Mouse (Mus musculus): ENCODE measurements at regions not wholly inside any gene's neighbourhood (a gene's known extent, or its start where the extent isn't known, plus 50 kb on each side); places are given as distances from the start of the nearest gene placed in this dataset.

DNA sequence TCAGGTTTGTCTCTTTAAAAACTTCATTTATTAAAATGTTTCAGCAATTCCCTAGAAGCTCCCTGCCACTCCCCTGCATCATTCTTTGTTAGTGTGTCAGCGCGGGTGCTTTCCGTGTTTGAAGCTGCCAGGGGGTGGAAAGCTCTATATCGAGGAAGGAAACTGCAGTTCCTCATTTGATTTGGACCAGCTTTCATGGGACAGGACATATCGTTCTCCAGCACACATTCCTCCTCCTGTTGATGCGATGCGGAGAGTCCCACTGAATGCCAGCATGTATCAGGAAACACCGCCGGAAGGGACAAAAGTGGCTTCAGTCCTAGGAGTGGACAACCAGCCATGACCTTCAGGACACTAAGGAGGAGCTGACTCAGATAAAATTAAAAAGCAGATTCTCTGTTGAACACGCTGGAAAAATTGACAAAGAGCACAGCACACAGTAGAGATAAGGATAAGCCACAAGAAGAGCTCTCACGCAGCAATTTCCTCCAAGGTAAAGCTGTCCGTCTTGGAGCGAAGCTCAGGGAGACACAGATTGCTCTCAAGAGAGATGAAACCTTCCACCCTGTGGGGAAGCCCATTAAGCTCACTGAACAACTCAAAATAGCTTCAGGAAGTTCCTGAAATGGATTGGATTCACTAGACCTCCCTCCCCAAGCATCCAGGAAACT is 55.3 kb upstream of the 1700017B05Rik start:
- Histone ChIP-seq H3K27ac (ENCODE audit: control insufficient read depth, low read depth, low read length) (0 out of 2 replicates have a peak overlapping the region, but pooled peaks have one; percentile 10), H3K4me1 (ENCODE audit: control insufficient read depth in 1 of 2, insufficient read depth in 2 of 2, low read length in 2 of 2) (peaks cover 0 to 13% of the 10 kb centered on the region in 2 experiments; a peak in 2 of 4 replicates), H3K9me3 (replicated peaks; ENCODE audit: insufficient read depth, low read length) (no peaks in the 10 kb centered on the region), H3K4me3 (ENCODE audit: control insufficient read depth in 1 of 2, insufficient read depth in 1 of 2, low read depth in 2 of 2, low read length in 2 of 2) (peak overlapping the region in 1 of 2 experiments; percentile 18; a peak in 1 of 4 replicates), H3K9ac (ENCODE audit: control insufficient read depth, low read depth, low read length, poor library complexity, severe bottlenecking) (no peak overlapping the region), H3K79me2 (ENCODE audit: control insufficient read depth, insufficient read depth, low read length, poor library complexity) (no peaks in the 10 kb centered on the region), H3K27me3 (ENCODE audit: control insufficient read depth in 1 of 2, insufficient read depth in 2 of 2, low read length in 2 of 2) (no peaks in the 10 kb centered on the region), H3K36me3 (ENCODE audit: control insufficient read depth in 1 of 2, insufficient read depth in 2 of 2, low read length in 2 of 2) (peaks cover 0 to 2% of the 10 kb centered on the region in 2 experiments; a peak in 2 of 4 replicates)
- DNase-seq (ENCODE audit: low read depth, low spot score) = peak; percentile 62
- TF ChIP-seq USF1 (IDR thresholded peaks at IDR 0.05; ENCODE audit: low read depth, low read length) (no peak), MYC (IDR thresholded peaks at IDR 0.05; ENCODE audit: low read depth, low read length) (no peak), POLR2AphosphoS2 (IDR thresholded peaks at IDR 0.05; ENCODE audit: low read length) (no peak), ELF1 (IDR thresholded peaks at IDR 0.05; ENCODE audit: low read depth, low read length) (no peak), MAFK (IDR thresholded peaks at IDR 0.05; ENCODE audit: borderline replicate concordance, low read depth, low read length) (no peak), USF2 (IDR thresholded peaks at IDR 0.05; ENCODE audit: borderline replicate concordance in 1 of 2, insufficient read depth in 1 of 2, low read depth in 1 of 2, low read length in 2 of 2) (no peak), NELFE (IDR thresholded peaks at IDR 0.05; ENCODE audit: low read depth, low read length) (no peak), NRF1 (IDR thresholded peaks at IDR 0.05; ENCODE audit: insufficient read depth, low read depth, low read length, poor library complexity, severe bottlenecking) (no peak), ETS1 (IDR thresholded peaks at IDR 0.05; ENCODE audit: low read depth, low read length) (no peak), POLR2A (IDR thresholded peaks at IDR 0.05; ENCODE audit: control insufficient read depth in 1 of 2, insufficient read depth in 1 of 2, low read depth in 1 of 2, low read length in 2 of 2, poor library complexity in 1 of 2) (no peak), GATA1 (IDR thresholded peaks at IDR 0.05; ENCODE audit: low read depth, low read length) (peak; percentile 62), EP300 (IDR thresholded peaks at IDR 0.05; ENCODE audit: low read depth in 1 of 2, low read length in 2 of 2) (0 out of 4 replicates have a peak, but pooled peaks of 1 of the 2 experiments have one; percentile 2), ZMIZ1 (IDR thresholded peaks at IDR 0.05; ENCODE audit: low read depth, low read length) (no peak), GABPA (IDR thresholded peaks at IDR 0.05; ENCODE audit: low read depth, low read length) (no peak), RCOR1 (IDR thresholded peaks at IDR 0.05; ENCODE audit: low read depth, low read length) (no peak)

GRCm38 (mm10) chr9:57315032-57315660 is 52.7 kb upstream of the 1700017B05Rik start:
- H3K27me3 ChIP-seq (ENCODE audit: control insufficient read depth in 1 of 2, insufficient read depth in 2 of 2, low read length in 2 of 2) = no peaks in the 10 kb centered on the region
- H3K4me3 ChIP-seq (ENCODE audit: control insufficient read depth in 1 of 2, insufficient read depth in 1 of 2, low read depth in 2 of 2, low read length in 2 of 2) = no peak overlapping the region
- TF ChIP-seq MXI1 (IDR thresholded peaks at IDR 0.05; ENCODE audit: low read depth, low read length) (no peak), UBTF (IDR thresholded peaks at IDR 0.05; ENCODE audit: borderline replicate concordance, insufficient read depth, low read depth, low read length) (no peak), POLR2A (IDR thresholded peaks at IDR 0.05; ENCODE audit: control insufficient read depth in 1 of 2, insufficient read depth in 1 of 2, low read depth in 1 of 2, low read length in 2 of 2, poor library complexity in 1 of 2) (no peak), MAZ (IDR thresholded peaks at IDR 0.05; ENCODE audit: low read depth, low read length) (no peak), ETS1 (IDR thresholded peaks at IDR 0.05; ENCODE audit: low read depth, low read length) (no peak), CHD2 (IDR thresholded peaks at IDR 0.05; ENCODE audit: low read length) (no peak), CTCF (IDR thresholded peaks at IDR 0.05 in 2 of 3, conservative IDR thresholded peaks at IDR 0.05 in 1 of 3; ENCODE audit: control insufficient read depth in 1 of 3, insufficient read depth in 1 of 3, low read depth in 2 of 3, low read length in 3 of 3, poor library complexity in 1 of 3, severe bottlenecking in 1 of 3) (no peak), RAD21 (IDR thresholded peaks at IDR 0.05; ENCODE audit: low read depth, low read length) (no peak), BHLHE40 (IDR thresholded peaks at IDR 0.05; ENCODE audit: borderline replicate concordance, low read depth, low read length) (no peak), ZKSCAN1 (IDR thresholded peaks at IDR 0.05; ENCODE audit: low read depth, low read length) (no peak), USF1 (IDR thresholded peaks at IDR 0.05; ENCODE audit: low read depth, low read length) (no peak)
- no peak overlapping the region for H3K27ac ChIP-seq (ENCODE audit: control insufficient read depth, low read depth, low read length)
- H3K79me2 ChIP-seq (ENCODE audit: control insufficient read depth, insufficient read depth, low read length, poor library complexity) = no peaks in the 10 kb centered on the region
- H3K36me3 ChIP-seq (ENCODE audit: control insufficient read depth in 1 of 2, insufficient read depth in 2 of 2, low read length in 2 of 2) = peaks cover 0 to 2% of the 10 kb centered on the region in 2 experiments; a peak in 2 of 4 replicates
- no peaks in the 10 kb centered on the region for H3K9me3 ChIP-seq (replicated peaks; ENCODE audit: insufficient read depth, low read length)
- DNase-seq (ENCODE audit: low read depth, low spot score) = no peak
- H3K9ac ChIP-seq (ENCODE audit: control insufficient read depth, low read depth, low read length, poor library complexity, severe bottlenecking) = no peak overlapping the region
- peaks cover 0 to 13% of the 10 kb centered on the region in 2 experiments; a peak in 2 of 4 replicates for H3K4me1 ChIP-seq (ENCODE audit: control insufficient read depth in 1 of 2, insufficient read depth in 2 of 2, low read length in 2 of 2)
